Mouse (Mus musculus) spleen, adult 2 months (tissue): ENCODE data around the gene Xkr7.

Experiments used
- CTCF ChIP-seq: fragments of 200-500 bp; IDR thresholded peaks from 2 replicates; pipeline ENCODE4 v1.5.1; 2011; ENCODE audit warnings: mild to moderate bottlenecking, inconsistent platforms; ENCODE audit not compliant: insufficient read depth, insufficient read length, insufficient replicate concordance; ENCODE audit errors: extremely low read depth
- POLR2A ChIP-seq: fragments of 200-500 bp; IDR thresholded peaks from 2 replicates; pipeline ENCODE4 v1.6.1; 2011; ENCODE audit warnings: low read depth, low read length, inconsistent platforms

GRCm38 (mm10) chr2:153027501-153027900, 4.2 kb upstream of the Xkr7 start:
- no peak for TF ChIP-seq CTCF
- TF ChIP-seq POLR2A = no peak
